Mouse (Mus musculus): ENCODE data around the gene Cdkl3.

Gene Cdkl3

DNA sequence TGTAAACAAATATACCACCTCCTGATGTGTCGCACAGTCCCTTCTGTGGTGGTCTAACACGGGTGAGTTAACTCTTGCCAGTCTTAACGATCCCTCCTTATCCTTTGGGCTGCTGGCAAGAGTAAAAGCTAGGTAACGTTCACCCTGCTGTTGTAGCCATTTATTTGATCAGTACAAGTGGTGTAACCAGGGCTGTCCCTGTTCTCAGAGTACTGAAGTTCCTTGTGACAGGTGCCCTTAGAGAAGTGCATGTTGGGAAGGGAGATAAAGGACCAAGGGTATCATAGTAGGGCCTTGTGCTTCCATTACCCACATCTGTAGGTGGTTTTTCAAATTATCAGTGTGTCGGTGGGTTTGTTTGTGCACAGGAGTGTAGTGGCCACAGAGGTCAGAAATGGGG lies 123.7 kb downstream of the Cdkl3 start:
- WGBS = 59% methylated on average over 5 of the region's 5 CpGs

DNA sequence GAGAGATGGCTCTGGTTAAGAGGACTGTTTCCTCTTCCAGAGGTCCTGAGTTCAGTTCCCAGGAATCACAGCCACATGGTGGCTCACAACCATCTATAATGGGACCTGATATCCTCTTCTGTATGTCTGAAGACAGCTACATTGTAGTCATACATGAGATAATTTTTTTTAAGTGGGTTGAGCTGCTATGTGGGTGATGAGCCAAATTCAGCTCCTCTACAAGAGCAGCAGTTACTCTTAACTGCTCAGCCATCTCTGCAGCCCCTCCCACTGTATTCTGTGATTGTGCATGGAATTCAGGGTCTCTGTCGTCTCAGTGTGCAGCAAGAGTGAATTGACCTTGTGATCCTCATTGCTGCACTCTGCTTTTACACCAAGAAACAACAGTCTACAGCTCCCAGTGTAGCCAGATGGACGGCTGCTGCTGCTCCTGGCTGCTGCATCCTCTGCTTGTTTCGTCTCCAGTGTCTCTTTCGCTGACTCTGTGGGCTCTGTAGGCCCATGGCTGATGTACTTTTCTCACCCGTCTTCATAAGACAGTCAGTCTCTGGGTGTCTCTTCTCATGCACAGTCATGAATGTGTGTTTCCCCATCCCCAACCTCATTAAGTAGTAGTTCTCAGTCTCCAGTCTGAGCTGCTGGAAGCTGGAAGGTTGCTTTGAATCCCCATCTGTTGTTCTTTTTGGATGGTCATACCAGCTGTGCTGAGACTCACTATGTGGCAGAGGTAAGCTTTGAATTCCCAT lies 124.5 kb downstream of the Cdkl3 start:
- WGBS = 19% methylated on average over 5 of the region's 5 CpGs

- 20% methylated on average over 3 of the region's 3 CpGs for WGBS
These were observed 125.2 kb downstream of the Cdkl3 start for GRCm38 (mm10) chr11:52129171-52129570.

DNA sequence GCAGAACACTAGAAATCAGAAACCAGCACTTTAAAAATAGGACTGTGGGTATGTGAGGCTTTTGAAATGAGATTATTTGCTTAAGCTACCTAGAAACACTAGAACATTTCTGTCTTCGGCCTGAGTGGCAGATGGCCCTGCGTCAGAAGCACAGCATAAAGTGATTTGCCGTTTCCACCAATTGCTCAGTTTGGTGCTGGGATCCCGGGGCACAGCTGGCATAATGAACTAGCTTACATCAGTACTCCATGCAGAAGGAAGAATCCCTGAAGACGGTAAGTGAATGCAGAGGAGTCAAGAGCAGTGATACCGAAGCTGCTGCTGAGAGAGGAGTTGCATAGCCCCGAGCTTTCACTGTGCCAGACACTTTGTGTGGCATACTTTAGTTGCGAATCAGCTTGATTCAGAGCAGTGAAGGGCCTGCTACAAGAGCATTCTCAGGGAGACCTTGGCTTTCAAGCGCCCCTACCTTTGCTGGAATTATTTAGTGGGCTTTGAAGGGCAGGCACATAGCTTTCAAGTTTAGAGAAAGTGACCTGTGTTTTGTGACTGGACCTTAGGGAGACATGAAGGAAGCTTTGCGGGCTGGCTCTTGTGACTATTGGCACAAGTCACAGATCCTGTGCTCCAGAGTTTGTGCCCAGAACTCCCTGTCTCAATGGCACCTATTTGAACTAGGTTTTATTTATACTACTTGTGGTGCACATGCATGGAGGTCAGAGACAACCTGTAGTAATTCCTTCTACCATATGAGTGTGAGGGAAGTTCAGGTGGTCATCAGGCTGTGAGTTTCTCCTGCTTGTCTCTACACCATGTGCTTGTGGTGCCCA lies 125.8 kb downstream of the Cdkl3 start:
- WGBS = 24% methylated on average over 10 of the region's 10 CpGs

DNA sequence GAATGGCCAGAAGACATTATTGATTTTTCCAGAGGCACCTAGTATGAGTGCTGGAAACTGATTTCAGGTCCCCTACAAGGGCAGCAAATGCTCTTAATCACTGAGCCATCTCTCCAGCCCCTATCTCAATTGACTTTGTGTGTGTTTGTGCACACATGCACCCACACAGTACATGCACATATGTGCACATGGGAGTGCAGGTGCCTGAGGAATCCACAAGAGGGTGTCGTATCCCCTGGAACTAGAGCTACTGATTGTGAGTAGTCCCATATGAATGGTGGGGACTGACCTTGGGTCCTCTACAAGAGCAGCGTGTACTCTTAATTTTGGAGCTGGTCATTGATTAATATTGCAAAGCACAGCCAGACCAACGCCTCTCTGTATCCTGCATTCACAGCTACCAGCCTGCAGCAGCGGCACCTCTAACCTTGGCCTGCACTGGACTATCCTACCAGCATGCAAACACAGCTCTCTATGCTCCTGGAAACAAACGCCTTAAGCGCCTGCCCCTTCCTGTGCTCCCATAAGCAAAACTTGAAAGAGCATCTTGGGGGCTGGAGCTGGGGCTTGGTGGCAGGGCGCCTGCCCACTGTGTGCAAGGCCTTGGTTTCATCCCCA lies 126.5 kb downstream of the Cdkl3 start:
- 78% methylated on average over 7 of the region's 7 CpGs for WGBS

Data from cerebral cortex, adult 2 months (tissue).